Mouse (Mus musculus): ENCODE data around the gene Stxbp4.

DNA sequence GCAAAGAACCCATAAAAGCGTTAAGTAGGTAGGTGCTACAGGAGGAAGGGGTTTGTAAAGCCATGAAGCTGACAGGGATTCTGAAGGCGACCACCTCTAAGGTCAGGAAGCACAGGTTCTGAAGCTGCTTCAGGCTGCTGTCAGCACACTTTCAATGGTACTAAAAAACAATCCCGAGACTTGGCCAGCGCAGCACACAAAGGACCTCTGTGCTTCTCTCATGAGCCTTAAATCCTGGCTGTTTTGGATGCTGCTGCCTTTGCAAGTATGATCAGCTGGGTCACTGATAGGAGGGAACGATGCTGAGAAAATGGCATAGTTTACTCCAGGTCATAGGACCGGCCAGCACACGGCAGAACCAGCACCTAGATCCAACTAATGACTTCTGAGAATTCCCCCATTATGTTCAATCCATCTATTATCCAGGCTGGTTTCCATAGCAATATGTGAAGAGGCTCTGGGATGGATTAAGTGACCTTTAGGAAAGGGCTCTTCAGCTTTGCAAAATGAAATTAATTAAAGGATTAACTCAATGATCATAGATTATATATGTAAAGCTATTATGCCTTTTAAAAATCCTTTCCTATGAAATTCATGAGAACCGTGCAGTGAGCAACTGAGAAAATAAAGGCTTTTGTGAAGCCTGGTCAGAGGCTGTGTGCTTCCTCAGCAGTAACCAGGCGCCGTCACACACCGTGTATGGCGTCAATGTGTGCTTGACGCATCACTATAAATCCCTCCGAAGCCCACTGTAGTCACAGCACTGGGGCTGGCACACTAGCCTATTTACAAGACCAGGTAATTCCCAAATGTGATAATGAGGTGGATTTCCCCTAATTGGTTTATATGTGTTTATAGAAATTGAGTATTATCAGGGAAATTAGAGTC is 152.9 kb downstream of the Stxbp4 start:
- TF ChIP-seq CTCF (IDR thresholded peaks at IDR 0.05; ENCODE audit: borderline replicate concordance, insufficient read depth, low read length) (no peak), POLR2A (IDR thresholded peaks at IDR 0.05; ENCODE audit: low read depth, low read length) (no peak)

Data from embryonic fibroblast, embryonic 13.5 days (primary cell).